Comparison of ENCODE assay signal across 22 mouse cellular contexts in genomic region chr6:38021406-38021805, GRCm38 (mm10). TPM values are rescaled to one million over a fixed set of nuclear protein-coding genes. Genes with fewer than 3 reads are reported as not detected.
DNase-seq lines count a peak whose midpoint lies in the region; ATAC-seq and TF ChIP-seq lines count a peak whose summit lies in the region.
"Had no signal": no experiment of that assay in that cellular context is flagged by ENCODE, and none has a peak within 500 bp of the region (broad histone marks: within the 10 kb centered on the region; RNA-seq: fewer than 3 reads in every experiment).

No protein-coding gene starts in this region.

- H3K27ac ChIP-seq in stomach, postnatal 0 days (replicated peaks): no peak overlapping the region
- no peak overlapping the region for H3K27ac ChIP-seq in forebrain, embryonic 11.5 days (ENCODE audit: low read depth, low read length)
- H3K27ac ChIP-seq in hindbrain, postnatal 0 days: no peak overlapping the region
- H3K27ac ChIP-seq: embryonic facial prominence, embryonic 10.5 days; embryonic facial prominence, embryonic 12.5 days; forebrain, embryonic 12.5 days had no signal

- no peak for TF ChIP-seq EP300 in stomach, postnatal 0 days (optimal IDR thresholded peaks at IDR 0.05)

- intact Hi-C loops in heart, postnatal 36 days (cut with DNase I): no loop called here

- no peak overlapping the region for H3K4me2 ChIP-seq in stomach, postnatal 0 days (replicated peaks; ENCODE audit: low read depth)
- no peak overlapping the region for H3K4me2 ChIP-seq in forebrain, embryonic 11.5 days (ENCODE audit: low read depth, low read length, severe bottlenecking)
- H3K4me2 ChIP-seq in hindbrain, postnatal 0 days (ENCODE audit: low read depth, low read length): no peak overlapping the region
- H3K4me2 ChIP-seq: embryonic facial prominence, embryonic 12.5 days; forebrain, embryonic 12.5 days had no signal

- H3K9me3 ChIP-seq in stomach, postnatal 0 days (ENCODE audit: control insufficient read depth, low read length): no peaks in the 10 kb centered on the region
- H3K9me3 ChIP-seq in forebrain, embryonic 11.5 days (ENCODE audit: control insufficient read depth, low read length): no peaks in the 10 kb centered on the region
- H3K9me3 ChIP-seq in hindbrain, postnatal 0 days (ENCODE audit: low read length): no peaks in the 10 kb centered on the region
- H3K9me3 ChIP-seq: embryonic facial prominence, embryonic 10.5 days; embryonic facial prominence, embryonic 12.5 days; forebrain, embryonic 12.5 days; G1E had no signal

- ATAC-seq in stomach, postnatal 0 days (ENCODE audit: low FRiP score, low TSS enrichment): 0 out of 2 replicates have a peak, but pooled peaks have one; percentile 29
- no peak for ATAC-seq in forebrain, embryonic 11.5 days (replicated peaks; ENCODE audit: low FRiP score)
- no peak for ATAC-seq in hindbrain, postnatal 0 days
- ATAC-seq: CD4-positive, CD25-positive, alpha-beta regulatory T cell, adult 4 months; forebrain, embryonic 14.5 days; forebrain, postnatal 0 days had no signal

- DNase-seq in heart, adult 11 months: peak; percentile 87
- no peak for DNase-seq in heart, postnatal 36 days
- peak; percentile 12 for DNase-seq in Muller cell, postnatal 12 days (ENCODE audit: inconsistent ontology term)
- DNase-seq in stomach, postnatal 0 days (ENCODE audit: low spot score): no peak
- no peak for DNase-seq in forebrain, embryonic 11.5 days (ENCODE audit: low spot score)
- no peak for DNase-seq in hindbrain, postnatal 0 days (ENCODE audit: low spot score)
- DNase-seq: adrenal gland, adult 8-10 months; adrenal gland, postnatal 14 days; adrenal gland, postnatal 36 days; cerebellum, adult 11-12 months; cerebellum, adult 2 months; cerebellum, adult 9-10 months; cerebellum, postnatal 25 days; forebrain, postnatal 0 days had no signal

- WGBS in stomach, postnatal 0 days: 70% methylated on average over 7 of the region's 7 CpGs
- 81% methylated on average over 7 of the region's 7 CpGs for WGBS in forebrain, embryonic 11.5 days
- WGBS in hindbrain, postnatal 0 days: 83% methylated on average over 7 of the region's 7 CpGs

- H3K36me3 ChIP-seq in stomach, postnatal 0 days (ENCODE audit: control insufficient read depth, insufficient read depth, low read length): no peaks in the 10 kb centered on the region
- no peaks in the 10 kb centered on the region for H3K36me3 ChIP-seq in forebrain, embryonic 11.5 days (ENCODE audit: control insufficient read depth, insufficient read depth, low read length)
- H3K36me3 ChIP-seq in hindbrain, postnatal 0 days (ENCODE audit: insufficient read depth, low read length): no peaks in the 10 kb centered on the region
- H3K36me3 ChIP-seq: embryonic facial prominence, embryonic 10.5 days; embryonic facial prominence, embryonic 12.5 days; forebrain, embryonic 12.5 days; G1E had no signal

- no peak for TF ChIP-seq CTCF in stomach, postnatal 0 days (IDR thresholded peaks at IDR 0.05; ENCODE audit: low read depth)
- no peak for TF ChIP-seq CTCF in hindbrain, postnatal 0 days (IDR thresholded peaks at IDR 0.05; ENCODE audit: low read depth)

- H3K27me3 ChIP-seq in stomach, postnatal 0 days (ENCODE audit: control insufficient read depth, insufficient read depth, low read length): no peaks in the 10 kb centered on the region
- H3K27me3 ChIP-seq in forebrain, embryonic 11.5 days (ENCODE audit: control insufficient read depth, insufficient read depth, low read length): no peaks in the 10 kb centered on the region
- no peaks in the 10 kb centered on the region for H3K27me3 ChIP-seq in hindbrain, postnatal 0 days (ENCODE audit: insufficient read depth, low read length)
- H3K27me3 ChIP-seq: CH12.LX; embryonic facial prominence, embryonic 12.5 days; forebrain, embryonic 12.5 days had no signal

- H3K9ac ChIP-seq in stomach, postnatal 0 days (ENCODE audit: low read length): no peak overlapping the region
- no peak overlapping the region for H3K9ac ChIP-seq in forebrain, embryonic 11.5 days (ENCODE audit: low read length)
- H3K9ac ChIP-seq in hindbrain, postnatal 0 days (replicated peaks; ENCODE audit: low read length): no peak overlapping the region
- H3K9ac ChIP-seq: embryonic facial prominence, embryonic 12.5 days; forebrain, embryonic 12.5 days; forebrain, postnatal 0 days had no signal

- H3K4me3 ChIP-seq in stomach, postnatal 0 days (ENCODE audit: low read depth, low read length): no peak overlapping the region
- H3K4me3 ChIP-seq in forebrain, embryonic 11.5 days (ENCODE audit: low read depth, low read length): no peak overlapping the region
- H3K4me3 ChIP-seq in hindbrain, postnatal 0 days (ENCODE audit: low read length): no peak overlapping the region
- H3K4me3 ChIP-seq: embryonic facial prominence, embryonic 10.5 days; embryonic facial prominence, embryonic 12.5 days; forebrain, embryonic 12.5 days had no signal

- no peaks in the 10 kb centered on the region for H3K4me1 ChIP-seq in stomach, postnatal 0 days (replicated peaks; ENCODE audit: control insufficient read depth, insufficient read depth)
- H3K4me1 ChIP-seq in forebrain, embryonic 11.5 days (replicated peaks; ENCODE audit: control insufficient read depth, insufficient read depth, low read length): no peaks in the 10 kb centered on the region
- H3K4me1 ChIP-seq in hindbrain, postnatal 0 days (ENCODE audit: insufficient read depth, low read length): no peaks in the 10 kb centered on the region
- H3K4me1 ChIP-seq: embryonic facial prominence, embryonic 12.5 days; forebrain, embryonic 12.5 days had no signal

RNA-seq across cellular contexts. Expression of gene Svopl, which starts 25.4 kb away (rescaled TPM):
- under 1 TPM; 0.39 to 0.68 TPM for total RNA-seq in heart, postnatal 36 days (2021)
- 0.63 and 0.98 TPM in 2 replicates for polyA plus RNA-seq in stomach, postnatal 0 days (2015; fragmentation: Nextera tagmentation; extraction: Ambion mirVana)
- polyA plus RNA-seq in forebrain, embryonic 11.5 days (2014; fragmentation: Nextera tagmentation; extraction: Ambion mirVana): 0.63 and 0.94 TPM in 2 replicates
- 2.8 TPM in 1 of 2 replicates, not detected in the other for total RNA-seq in hindbrain, postnatal 0 days (2014; rRNA removed)
- 1.2 and 1.3 TPM in 2 replicates for polyA plus RNA-seq in hindbrain, postnatal 0 days (2015; fragmentation: Nextera tagmentation; extraction: Ambion mirVana)
- total RNA-seq: CH12.LX; forebrain, postnatal 0 days; G1E had no signal
- polyA plus RNA-seq: cortical plate, adult 2 months; G1E had no signal

Comparison
In these comparisons a context has a peak if more than half of its experiments do, and no peak if none do; other contexts are left out.
1. DNase-seq: peak in heart, adult 11 months (single experiment) and Muller cell, postnatal 12 days (single experiment); none in heart, postnatal 36 days (0 of 2), stomach, postnatal 0 days (single experiment), forebrain, embryonic 11.5 days (single experiment) and hindbrain, postnatal 0 days (single experiment).